Mouse (Mus musculus): Measurements from ENCODE around the gene Dock1.

- TF ChIP-seq POLR2A (IDR thresholded peaks at IDR 0.05; ENCODE audit: insufficient read depth, low read length), result no peak
- no peak for TF ChIP-seq CTCF (IDR thresholded peaks at IDR 0.05; ENCODE audit: low read depth, low read length)
Measured at GRCm38 (mm10) chr7:134726530-134727258, 56.2 kb downstream of the Dock1 start.
